Mouse (Mus musculus): ENCODE measurements around the gene Slc28a3. TPM values are rescaled to one million over a fixed set of nuclear protein-coding genes. Genes with fewer than 3 reads are reported as not detected.

Slc28a3 gene
- polyA plus RNA-seq, 1 experiment from 2014 or later, result 2.3 TPM

DNA sequence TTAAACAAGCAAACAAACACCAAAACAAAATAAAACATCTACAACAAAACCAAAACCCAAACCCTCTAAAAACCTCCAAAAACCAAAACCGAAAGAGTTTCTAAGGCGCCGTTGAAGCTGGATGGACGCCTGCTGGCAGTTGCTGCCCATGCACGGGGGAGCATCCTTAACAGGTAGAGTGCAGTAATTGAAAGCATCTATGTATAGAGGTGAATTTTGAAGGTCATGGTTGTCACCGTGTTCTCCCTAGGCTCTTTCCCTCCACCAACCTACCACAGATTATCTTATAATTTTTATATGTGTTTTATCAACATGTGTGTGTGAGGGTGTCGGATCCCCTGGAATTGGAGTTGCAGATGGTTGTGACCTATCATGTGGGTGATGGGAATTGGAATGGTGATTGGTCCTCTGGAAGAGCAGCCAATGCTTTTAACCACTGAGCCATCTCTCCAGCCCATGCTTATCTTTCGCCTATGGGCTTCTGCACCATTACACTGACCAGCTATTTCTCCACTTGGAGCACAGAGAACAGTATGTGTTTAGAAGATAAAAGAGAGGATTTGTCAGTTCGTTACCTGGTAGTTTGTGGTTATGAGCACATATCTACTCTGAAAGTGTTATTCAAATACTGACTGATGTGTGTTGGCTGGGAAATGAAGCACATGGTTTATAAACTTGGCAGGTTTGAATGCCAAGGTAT, 89.2 kb downstream of the Slc28a3 start:
- H3K4me2 ChIP-seq (ENCODE audit: low read depth, low read length), result no peak overlapping the region
- no peaks in the 10 kb centered on the region for H3K9me3 ChIP-seq (replicated peaks; ENCODE audit: control insufficient read depth, low read length)
- no peaks in the 10 kb centered on the region for H3K36me3 ChIP-seq (ENCODE audit: control insufficient read depth, insufficient read depth, low read length)
- H3K9ac ChIP-seq (ENCODE audit: low read length), result no peak overlapping the region
- no peak overlapping the region for H3K4me3 ChIP-seq (replicated peaks; ENCODE audit: low read length)
- H3K27ac ChIP-seq (ENCODE audit: low read length), result no peak overlapping the region
- no peak for ATAC-seq (ENCODE audit: insufficient read depth, low FRiP score)
- H3K4me1 ChIP-seq (ENCODE audit: control insufficient read depth, insufficient read depth, low read length), result peaks cover 9% of the 10 kb centered on the region
- WGBS, result 88% methylated on average over 9 of the region's 9 CpGs
- peaks cover 5% of the 10 kb centered on the region for H3K27me3 ChIP-seq (ENCODE audit: control insufficient read depth, insufficient read depth, low read length)

DNA sequence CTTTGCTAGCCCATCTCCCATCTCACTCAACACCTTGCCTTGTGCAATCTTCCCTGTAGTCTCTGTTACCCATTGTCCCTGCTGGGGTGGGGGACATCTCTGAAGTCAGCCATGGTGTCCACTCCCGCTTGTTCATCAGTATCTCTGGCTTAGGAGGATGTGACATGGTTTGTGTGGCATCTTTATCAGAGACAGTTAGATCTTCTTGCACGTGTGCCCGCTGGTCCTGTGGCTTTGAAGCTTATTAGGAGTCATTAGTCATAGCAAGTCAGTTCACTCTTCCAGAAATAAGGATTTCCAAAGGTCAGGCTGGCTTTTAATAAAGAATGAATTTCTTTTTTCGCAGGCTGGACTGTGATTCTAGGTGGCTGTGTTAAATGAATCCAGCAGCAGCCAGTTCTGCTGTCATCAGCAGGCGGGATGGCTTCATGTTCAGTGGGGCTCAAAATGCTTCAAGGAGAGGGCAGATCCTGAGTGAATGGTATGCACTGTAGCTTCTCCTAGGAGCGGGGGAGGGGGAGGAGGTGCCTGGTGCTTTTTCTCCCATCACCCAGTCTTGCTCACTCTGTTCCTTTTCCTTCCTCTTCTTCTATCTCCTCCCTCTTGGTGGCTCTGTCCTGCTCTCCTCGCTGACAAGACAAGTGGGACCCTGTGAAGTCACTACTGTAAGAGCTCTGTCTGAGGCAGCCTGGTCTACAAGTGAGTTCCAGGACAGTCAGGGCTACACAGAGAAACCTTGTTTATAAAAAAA, 89.9 kb downstream of the Slc28a3 start:
- Histone ChIP-seq H3K4me2 (ENCODE audit: low read depth, low read length) (no peak overlapping the region), H3K9ac (ENCODE audit: low read length) (no peak overlapping the region), H3K36me3 (ENCODE audit: control insufficient read depth, insufficient read depth, low read length) (no peaks in the 10 kb centered on the region), H3K9me3 (replicated peaks; ENCODE audit: control insufficient read depth, low read length) (no peaks in the 10 kb centered on the region), H3K4me1 (ENCODE audit: control insufficient read depth, insufficient read depth, low read length) (peaks cover 9% of the 10 kb centered on the region), H3K27me3 (ENCODE audit: control insufficient read depth, insufficient read depth, low read length) (peaks cover 5% of the 10 kb centered on the region), H3K4me3 (replicated peaks; ENCODE audit: low read length) (no peak overlapping the region), H3K27ac (ENCODE audit: low read length) (no peak overlapping the region)
- 55% methylated on average over 7 of the region's 7 CpGs for WGBS
- ATAC-seq (ENCODE audit: insufficient read depth, low FRiP score), result no peak

DNA sequence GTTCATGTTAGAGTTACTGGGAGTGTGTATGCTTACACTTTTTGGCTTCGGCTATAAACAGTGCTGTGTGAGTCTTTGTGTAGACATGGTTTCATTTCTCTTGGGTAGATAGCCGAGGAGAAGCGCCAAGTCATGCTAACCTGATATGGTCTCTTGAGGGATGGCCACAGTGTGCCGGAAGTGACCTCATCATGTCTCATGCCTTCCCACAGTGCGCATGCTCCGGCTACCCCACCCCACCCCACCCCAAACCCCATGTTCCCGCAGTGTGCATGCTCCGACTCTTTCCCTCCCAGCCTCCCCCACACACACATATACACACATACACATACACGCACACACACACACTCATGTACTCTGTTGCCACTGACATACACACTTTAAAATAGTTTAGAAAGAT, 90.6 kb downstream of the Slc28a3 start:
- ATAC-seq (ENCODE audit: insufficient read depth, low FRiP score), result no peak
- 84% methylated on average over 9 of the region's 9 CpGs for WGBS

DNA sequence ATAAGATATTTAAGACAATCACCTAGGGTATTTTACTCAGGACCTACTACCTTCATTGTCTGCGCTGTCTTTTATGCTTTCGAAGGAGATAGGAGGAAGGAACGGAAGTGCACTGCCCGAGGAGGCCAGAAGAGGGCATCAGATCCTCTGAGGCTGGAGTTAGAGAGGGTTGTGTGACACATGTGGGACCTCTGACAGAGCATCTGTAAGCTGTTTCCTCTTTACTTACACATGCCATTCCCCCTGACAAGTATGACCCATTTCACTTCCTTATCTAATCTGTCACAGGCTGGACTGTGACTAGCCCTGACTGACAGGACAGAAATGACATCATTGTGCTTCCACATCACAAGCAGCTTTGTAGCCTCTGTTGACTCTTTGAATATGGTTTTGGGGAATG, 94.4 kb downstream of the Slc28a3 start:
- 96% methylated on average over 4 of the region's 4 CpGs for WGBS

More for the DNA sequence above, 90.6 kb downstream of the Slc28a3 start:
- H3K9me3 ChIP-seq (replicated peaks; ENCODE audit: control insufficient read depth, low read length), result no peaks in the 10 kb centered on the region
- H3K27me3 ChIP-seq (ENCODE audit: control insufficient read depth, insufficient read depth, low read length), result peaks cover 5% of the 10 kb centered on the region
- no peak overlapping the region for H3K4me3 ChIP-seq (replicated peaks; ENCODE audit: low read length)
- no peak overlapping the region for H3K27ac ChIP-seq (ENCODE audit: low read length)
- H3K36me3 ChIP-seq (ENCODE audit: control insufficient read depth, insufficient read depth, low read length), result no peaks in the 10 kb centered on the region
- H3K9ac ChIP-seq (ENCODE audit: low read length), result no peak overlapping the region
- peaks cover 9% of the 10 kb centered on the region for H3K4me1 ChIP-seq (ENCODE audit: control insufficient read depth, insufficient read depth, low read length)
- H3K4me2 ChIP-seq (ENCODE audit: low read depth, low read length), result no peak overlapping the region

DNA sequence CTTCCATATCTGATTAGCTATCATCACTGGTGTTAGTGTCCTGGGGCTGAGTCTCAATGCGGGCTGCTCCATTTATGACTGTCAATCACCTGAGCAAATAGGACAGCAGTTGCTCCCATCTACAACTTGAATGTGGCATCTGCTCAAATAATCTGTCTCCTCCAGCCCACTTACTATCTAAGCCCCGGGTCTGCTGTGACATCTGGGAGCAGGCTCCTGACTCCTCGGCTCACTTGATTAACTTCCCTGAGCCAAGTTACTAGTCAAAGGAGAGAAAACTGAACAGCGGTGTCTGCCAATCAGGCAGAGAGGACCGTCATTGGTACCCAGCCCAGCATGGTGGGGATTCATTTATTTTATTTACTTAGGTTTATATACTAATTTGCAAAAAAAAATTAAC, 95.0 kb downstream of the Slc28a3 start:
- 84% methylated on average over 5 of the region's 5 CpGs for WGBS
- H3K27ac ChIP-seq (ENCODE audit: low read length), result no peak overlapping the region
- H3K4me3 ChIP-seq (replicated peaks; ENCODE audit: low read length), result no peak overlapping the region
- H3K9ac ChIP-seq (ENCODE audit: low read length), result no peak overlapping the region
- no peaks in the 10 kb centered on the region for H3K36me3 ChIP-seq (ENCODE audit: control insufficient read depth, insufficient read depth, low read length)
- no peak for ATAC-seq (ENCODE audit: insufficient read depth, low FRiP score)
- no peaks in the 10 kb centered on the region for H3K4me1 ChIP-seq (ENCODE audit: control insufficient read depth, insufficient read depth, low read length)
- H3K4me2 ChIP-seq (ENCODE audit: low read depth, low read length), result no peak overlapping the region
- H3K9me3 ChIP-seq (replicated peaks; ENCODE audit: control insufficient read depth, low read length), result no peaks in the 10 kb centered on the region
- H3K27me3 ChIP-seq (ENCODE audit: control insufficient read depth, insufficient read depth, low read length), result no peaks in the 10 kb centered on the region

More for the DNA sequence above, 94.4 kb downstream of the Slc28a3 start:
- no peak overlapping the region for H3K4me3 ChIP-seq (replicated peaks; ENCODE audit: low read length)
- H3K27me3 ChIP-seq (ENCODE audit: control insufficient read depth, insufficient read depth, low read length), result no peaks in the 10 kb centered on the region
- H3K4me1 ChIP-seq (ENCODE audit: control insufficient read depth, insufficient read depth, low read length), result no peaks in the 10 kb centered on the region
- H3K4me2 ChIP-seq (ENCODE audit: low read depth, low read length), result no peak overlapping the region
- no peaks in the 10 kb centered on the region for H3K36me3 ChIP-seq (ENCODE audit: control insufficient read depth, insufficient read depth, low read length)
- no peak for ATAC-seq (ENCODE audit: insufficient read depth, low FRiP score)
- H3K27ac ChIP-seq (ENCODE audit: low read length), result no peak overlapping the region
- no peaks in the 10 kb centered on the region for H3K9me3 ChIP-seq (replicated peaks; ENCODE audit: control insufficient read depth, low read length)
- H3K9ac ChIP-seq (ENCODE audit: low read length), result no peak overlapping the region

DNA sequence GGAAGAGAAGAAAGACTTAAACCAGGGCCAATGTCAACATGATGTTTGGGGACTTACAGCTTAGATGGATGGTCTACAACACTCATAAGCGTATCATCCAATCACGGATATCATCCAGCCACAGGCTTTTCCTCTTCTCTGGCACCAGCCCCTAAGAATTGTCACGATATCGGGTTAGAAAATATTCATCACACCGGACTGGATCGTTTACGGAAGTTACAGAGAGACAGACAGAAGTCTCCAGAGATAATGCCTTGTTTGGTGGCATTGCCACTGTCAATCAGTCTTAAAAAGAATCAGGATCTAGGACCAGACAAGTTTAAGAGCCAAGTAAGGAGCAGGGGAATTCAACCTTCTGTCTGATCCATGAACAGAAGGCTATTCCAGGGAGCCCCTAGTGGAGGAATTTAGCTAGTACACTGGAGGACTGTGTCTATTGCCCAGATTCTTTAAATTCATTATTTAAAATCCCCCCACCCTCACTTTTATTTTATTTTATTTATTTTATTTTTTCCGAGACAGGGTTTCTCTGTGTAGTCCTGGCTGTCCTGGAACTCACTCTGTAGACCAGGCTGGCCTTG, 96.4 kb downstream of the Slc28a3 start:
- WGBS, result 86% methylated on average over 8 of the region's 8 CpGs
- no peak for ATAC-seq (ENCODE audit: insufficient read depth, low FRiP score)

DNA sequence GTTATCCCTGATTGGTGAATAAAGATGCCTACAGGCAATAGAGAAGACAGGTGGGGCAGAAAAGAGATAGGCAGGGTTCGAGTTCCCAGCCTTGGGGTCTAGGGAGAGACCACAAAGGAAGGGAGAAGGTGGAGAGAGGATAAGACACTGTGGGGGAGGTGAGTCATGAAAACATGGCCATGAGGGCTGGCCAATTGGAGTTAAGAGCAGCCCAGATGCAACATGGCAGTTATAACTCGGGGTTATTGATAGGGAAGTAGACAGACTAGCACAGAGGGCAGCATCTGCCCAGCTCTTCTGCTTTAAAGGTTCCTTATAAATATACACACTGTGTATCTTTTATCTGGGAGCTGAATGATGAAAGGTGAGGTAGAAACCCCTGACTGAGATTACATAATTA, 98.8 kb downstream of the Slc28a3 start:
- Histone ChIP-seq H3K4me3 (replicated peaks; ENCODE audit: low read length) (no peak overlapping the region), H3K27me3 (ENCODE audit: control insufficient read depth, insufficient read depth, low read length) (no peaks in the 10 kb centered on the region), H3K4me1 (ENCODE audit: control insufficient read depth, insufficient read depth, low read length) (no peaks in the 10 kb centered on the region), H3K36me3 (ENCODE audit: control insufficient read depth, insufficient read depth, low read length) (no peaks in the 10 kb centered on the region), H3K4me2 (ENCODE audit: low read depth, low read length) (no peak overlapping the region), H3K9me3 (replicated peaks; ENCODE audit: control insufficient read depth, low read length) (no peaks in the 10 kb centered on the region), H3K27ac (ENCODE audit: low read length) (no peak overlapping the region), H3K9ac (ENCODE audit: low read length) (no peak overlapping the region)
- 59% methylated on average over 2 of the region's 2 CpGs for WGBS
- no peak for ATAC-seq (ENCODE audit: insufficient read depth, low FRiP score)

More for the DNA sequence above, 96.4 kb downstream of the Slc28a3 start:
- no peaks in the 10 kb centered on the region for H3K27me3 ChIP-seq (ENCODE audit: control insufficient read depth, insufficient read depth, low read length)
- H3K27ac ChIP-seq (ENCODE audit: low read length), result no peak overlapping the region
- H3K36me3 ChIP-seq (ENCODE audit: control insufficient read depth, insufficient read depth, low read length), result no peaks in the 10 kb centered on the region
- no peak overlapping the region for H3K4me2 ChIP-seq (ENCODE audit: low read depth, low read length)
- H3K9ac ChIP-seq (ENCODE audit: low read length), result no peak overlapping the region
- no peak overlapping the region for H3K4me3 ChIP-seq (replicated peaks; ENCODE audit: low read length)
- H3K9me3 ChIP-seq (replicated peaks; ENCODE audit: control insufficient read depth, low read length), result no peaks in the 10 kb centered on the region
- H3K4me1 ChIP-seq (ENCODE audit: control insufficient read depth, insufficient read depth, low read length), result no peaks in the 10 kb centered on the region

DNA sequence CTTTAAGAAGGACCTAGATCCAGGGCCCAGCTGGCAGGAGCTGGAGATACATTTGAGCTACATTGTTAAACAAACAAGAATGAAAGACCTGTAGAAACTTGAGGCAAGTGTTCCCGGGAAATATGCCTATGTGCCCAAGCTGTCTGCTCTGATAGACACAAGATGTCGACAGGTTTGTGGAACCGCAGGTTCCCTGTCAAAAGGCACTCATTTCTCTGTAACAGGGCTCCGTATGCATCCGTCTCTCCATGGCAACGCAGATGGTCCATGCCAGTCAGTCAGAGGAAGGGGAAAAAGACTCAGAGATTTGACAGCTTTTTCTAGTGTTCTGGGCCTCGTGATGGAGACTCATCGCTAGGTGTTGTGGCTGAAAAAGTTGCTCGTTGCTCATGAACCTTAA, 99.4 kb downstream of the Slc28a3 start:
- H3K9ac ChIP-seq (ENCODE audit: low read length), result no peak overlapping the region
- H3K27ac ChIP-seq (ENCODE audit: low read length), result no peak overlapping the region
- H3K9me3 ChIP-seq (replicated peaks; ENCODE audit: control insufficient read depth, low read length), result no peaks in the 10 kb centered on the region
- H3K4me3 ChIP-seq (replicated peaks; ENCODE audit: low read length), result no peak overlapping the region
- WGBS, result 71% methylated on average over 9 of the region's 9 CpGs
- no peaks in the 10 kb centered on the region for H3K27me3 ChIP-seq (ENCODE audit: control insufficient read depth, insufficient read depth, low read length)
- no peaks in the 10 kb centered on the region for H3K36me3 ChIP-seq (ENCODE audit: control insufficient read depth, insufficient read depth, low read length)
- no peak for ATAC-seq (ENCODE audit: insufficient read depth, low FRiP score)
- no peak overlapping the region for H3K4me2 ChIP-seq (ENCODE audit: low read depth, low read length)
- no peaks in the 10 kb centered on the region for H3K4me1 ChIP-seq (ENCODE audit: control insufficient read depth, insufficient read depth, low read length)

DNA sequence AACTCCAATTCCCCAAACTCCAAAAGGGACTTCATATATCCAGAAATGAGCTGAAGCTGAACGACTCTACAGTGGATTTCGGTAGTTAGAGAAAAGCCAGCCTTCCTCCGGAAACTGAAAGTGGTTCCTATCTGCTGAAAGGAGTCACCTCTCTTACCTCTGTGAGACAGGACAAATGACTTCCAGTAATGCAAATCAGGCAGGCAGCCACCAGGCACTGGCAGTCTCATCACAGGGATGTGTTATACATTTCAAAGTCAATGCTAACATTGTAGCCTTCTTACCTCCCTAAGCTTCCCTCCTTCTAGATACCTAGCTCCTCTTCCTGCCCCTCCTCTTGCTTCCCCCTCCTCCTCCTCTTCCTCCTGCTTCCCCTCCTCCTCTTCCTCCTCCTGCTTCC, 101.4 kb downstream of the Slc28a3 start:
- WGBS, result 28% methylated on average over 3 of the region's 3 CpGs
- Histone ChIP-seq H3K4me1 (ENCODE audit: control insufficient read depth, insufficient read depth, low read length) (no peaks in the 10 kb centered on the region), H3K36me3 (ENCODE audit: control insufficient read depth, insufficient read depth, low read length) (no peaks in the 10 kb centered on the region), H3K27me3 (ENCODE audit: control insufficient read depth, insufficient read depth, low read length) (no peaks in the 10 kb centered on the region), H3K4me2 (ENCODE audit: low read depth, low read length) (no peak overlapping the region), H3K9ac (ENCODE audit: low read length) (no peak overlapping the region), H3K4me3 (replicated peaks; ENCODE audit: low read length) (no peak overlapping the region), H3K9me3 (replicated peaks; ENCODE audit: control insufficient read depth, low read length) (no peaks in the 10 kb centered on the region), H3K27ac (ENCODE audit: low read length) (no peak overlapping the region)
- no peak for ATAC-seq (ENCODE audit: insufficient read depth, low FRiP score)
